Mouse (Mus musculus): ENCODE measurements around the gene Inafm1.

DNA sequence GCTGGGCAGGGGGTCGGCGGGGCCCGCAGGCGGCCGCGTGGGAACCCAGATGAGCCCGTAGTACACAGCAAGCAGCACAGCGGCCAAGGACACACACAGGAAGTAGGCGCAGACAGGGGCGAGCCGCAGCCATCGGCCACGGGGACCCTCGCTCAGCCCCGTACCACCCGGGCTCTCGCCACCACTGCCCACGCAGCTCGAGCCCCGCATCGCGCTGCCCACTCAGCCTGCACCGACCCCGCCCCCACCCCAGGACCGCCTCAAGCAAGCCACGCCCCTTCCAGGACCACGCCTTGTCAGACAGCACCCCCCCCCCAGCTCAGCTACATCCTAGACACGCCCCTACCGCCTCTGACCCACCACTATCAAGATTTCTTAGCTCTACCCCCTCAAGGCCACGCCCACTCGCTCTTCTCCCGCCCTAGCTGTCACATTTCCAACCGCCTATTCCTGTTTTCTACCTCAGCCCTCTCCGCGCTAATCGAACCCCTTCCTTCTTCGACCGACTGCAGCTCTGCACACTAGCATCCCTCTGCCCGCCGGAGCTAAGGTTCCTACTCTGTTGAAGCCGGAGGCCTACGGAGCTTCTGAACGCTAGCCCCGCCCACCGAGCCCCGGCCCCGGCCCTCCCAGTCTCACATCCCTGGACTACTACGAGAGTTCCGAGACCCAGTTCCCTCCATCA is at the start of gene Inafm1:
- TF ChIP-seq CTCF (IDR thresholded peaks at IDR 0.05) (no peak), EP300 (IDR thresholded peaks at IDR 0.05) (no peak)
